Mouse (Mus musculus) heart, postnatal 0 days (tissue): Measurements from ENCODE around the gene Gli2. TPM values are rescaled to one million over a fixed set of nuclear protein-coding genes. Genes with fewer than 3 reads are reported as not detected.

Experiments
- ATAC-seq: fragments of 200-750 bp; cut with Nextera tagmentation; 2 replicates; pipeline ENCODE4 v1.8.0; 2017; ENCODE audit warnings: low read depth, moderate number of reproducible peaks, moderate library complexity; ENCODE audit not compliant: insufficient read depth
- DNase-seq: peaks from one replicate; pipeline ENCODE4 v3.0.0-alpha.2; 2016; ENCODE audit warnings: low spot score
- H3K27ac ChIP-seq: fragments of 300-500 bp; sonication (generic); 2 replicates; pipeline ENCODE4 v1.5.1; 2014; ENCODE audit warnings: low read depth, mild to moderate bottlenecking
- H3K27me3 ChIP-seq: fragments of 300-500 bp; sonication (generic); 2 replicates; pipeline ENCODE4 v1.6.1; 2014; ENCODE audit warnings: low read length, mixed read lengths; ENCODE audit not compliant: control insufficient read depth, insufficient read depth
- H3K36me3 ChIP-seq: fragments of 300-500 bp; sonication (generic); replicated peaks from 2 replicates; pipeline ENCODE4 v1.6.1; 2014; ENCODE audit warnings: low read length, mixed read lengths; ENCODE audit not compliant: control insufficient read depth, insufficient read depth
- H3K4me1 ChIP-seq: fragments of 300-500 bp; sonication (generic); 2 replicates; pipeline ENCODE4 v1.6.1; 2014; ENCODE audit warnings: antibody characterized with exemption; ENCODE audit not compliant: control insufficient read depth, insufficient read depth
- H3K4me2 ChIP-seq: fragments of 300-500 bp; sonication (generic); 2 replicates; pipeline ENCODE4 v1.6.1; 2014; ENCODE audit warnings: low read depth, mild to moderate bottlenecking, low read length, moderate library complexity
- H3K4me3 ChIP-seq: fragments of 300-500 bp; sonication (generic); 2 replicates; pipeline ENCODE4 v1.5.1; 2014; ENCODE audit warnings: low read depth, low read length
- H3K9ac ChIP-seq: fragments of 300-500 bp; sonication (generic); replicated peaks from 2 replicates; pipeline ENCODE4 v1.6.1; 2014; ENCODE audit warnings: low read depth, low read length, mixed read lengths
- H3K9me3 ChIP-seq: fragments of 300-500 bp; sonication (generic); replicated peaks from 2 replicates; pipeline ENCODE4 v1.6.1; 2016; ENCODE audit warnings: low read length; ENCODE audit not compliant: control insufficient read depth
- CTCF ChIP-seq: IDR thresholded peaks from 2 replicates; pipeline ENCODE4 v1.5.1; 2016; ENCODE audit warnings: antibody characterized with exemption, control low read depth, low read depth
- EP300 ChIP-seq: IDR thresholded peaks from 2 replicates; pipeline ENCODE4 v1.6.1; 2016; ENCODE audit warnings: antibody characterized with exemption, low read depth
- WGBS: fragments of 180-500 bp; shearing (Covaris S2); extraction: QIAGEN DNeasy Blood & Tissue Kit; methylation state at CpG from one replicate; pipeline ENCODE4 v1.1.7; 2014; 5-methylcytosine and 5-hydroxymethylcytosine counted together
- polyA plus RNA-seq: library from polyadenylated mRNA; unstranded; fragments of >200 nt; fragmentation: Nextera tagmentation; extraction: Ambion mirVana; gene quantifications from 2 replicates; pipeline ENCODE4 v1.2.1, GENCODE M21; 2015
- total RNA-seq: library from RNA; depleted of rRNA; stranded (reverse); fragments of >200 nt; gene quantifications from 2 replicates; pipeline ENCODE4 v1.2.3, GENCODE M21; 2014; ENCODE audit warnings: low replicate concordance; rRNA removed

Gli2 gene
- total RNA-seq (5.2 and 14.7 TPM in 2 replicates), polyA plus RNA-seq (0.60 and 0.93 TPM in 2 replicates)

- Histone ChIP-seq H3K4me2 (peak within 1 kb of the TSS; percentile 84), H3K4me1 (peaks cover 8% of the 10 kb centered on the region; the same call in 1 of the 2 replicates), H3K27ac (peak within 1 kb of the TSS; percentile 56), H3K27me3 (peaks cover 59% of the 10 kb centered on the region), H3K4me3 (peak within 1 kb of the TSS; percentile 53), H3K36me3 (no peaks in the 10 kb centered on the region), H3K9me3 (no peaks in the 10 kb centered on the region), H3K9ac (peak within 1 kb of the TSS; percentile 31)
- TF ChIP-seq CTCF (peak; percentile 72), EP300 (no peak)
- WGBS: under 1% methylated on average over 41 of the region's 42 CpGs
- ATAC-seq (peak; percentile 83), DNase-seq (peak; percentile 66)
Measured at GRCm38 (mm10) chr1:119053402-119053841, at the start of gene Gli2. TSS of gene Gli2 (minus strand) at chr1:119053619.

- no peak for ATAC-seq
- H3K4me1 ChIP-seq: no peaks in the 10 kb centered on the region
- H3K4me3 ChIP-seq: no peak overlapping the region
- no peaks in the 10 kb centered on the region for H3K36me3 ChIP-seq
- H3K27me3 ChIP-seq: no peaks in the 10 kb centered on the region
- no peaks in the 10 kb centered on the region for H3K9me3 ChIP-seq
- H3K4me2 ChIP-seq: no peak overlapping the region
- H3K9ac ChIP-seq: no peak overlapping the region
- WGBS: 49% methylated on average over 13 of the region's 13 CpGs
- no peak overlapping the region for H3K27ac ChIP-seq
- no peak for DNase-seq
- no peak for TF ChIP-seq CTCF
- no peak for TF ChIP-seq EP300
Measured at GRCm38 (mm10) chr1:119097921-119098521, 44.6 kb upstream of the Gli2 start.

GRCm38 (mm10) chr1:119093739-119094138, 40.3 kb upstream of the Gli2 start:
- Histone ChIP-seq H3K27me3 (no peaks in the 10 kb centered on the region), H3K9me3 (no peaks in the 10 kb centered on the region), H3K36me3 (no peaks in the 10 kb centered on the region), H3K4me2 (no peak overlapping the region), H3K4me3 (no peak overlapping the region), H3K27ac (no peak overlapping the region), H3K4me1 (no peaks in the 10 kb centered on the region), H3K9ac (no peak overlapping the region)
- TF ChIP-seq EP300 (no peak), CTCF (peak; percentile 94)
- 13% methylated on average over 8 of the region's 8 CpGs for WGBS
- DNase-seq: peak; percentile 59
- ATAC-seq: peak; percentile 52; the same call in 1 of the 2 replicates

- no peak overlapping the region for H3K9ac ChIP-seq
- TF ChIP-seq EP300 (no peak), CTCF (no peak)
- no peak overlapping the region for H3K4me2 ChIP-seq
- WGBS: 60% methylated on average over 18 of the region's 18 CpGs
- H3K27me3 ChIP-seq: no peaks in the 10 kb centered on the region
- H3K36me3 ChIP-seq: no peaks in the 10 kb centered on the region
- no peaks in the 10 kb centered on the region for H3K9me3 ChIP-seq
- H3K4me1 ChIP-seq: no peaks in the 10 kb centered on the region
- no peak overlapping the region for H3K4me3 ChIP-seq
- ATAC-seq: no peak
- H3K27ac ChIP-seq: no peak overlapping the region
- DNase-seq: no peak
Measured at GRCm38 (mm10) chr1:119089887-119090620, 36.6 kb upstream of the Gli2 start.

- Histone ChIP-seq H3K27me3 (no peaks in the 10 kb centered on the region), H3K4me3 (no peak overlapping the region), H3K4me2 (no peak overlapping the region), H3K4me1 (no peaks in the 10 kb centered on the region), H3K9me3 (no peaks in the 10 kb centered on the region), H3K27ac (no peak overlapping the region), H3K36me3 (no peaks in the 10 kb centered on the region), H3K9ac (no peak overlapping the region)
- ATAC-seq: peak; percentile 70; the same call in 1 of the 2 replicates
- peak; percentile 81 for DNase-seq
- 8% methylated on average over 3 of the region's 3 CpGs for WGBS
- TF ChIP-seq CTCF (peak; percentile 96), EP300 (no peak)
Measured at GRCm38 (mm10) chr1:119087539-119087938, 34.1 kb upstream of the Gli2 start.
